Mouse (Mus musculus) c-Kit-negative CD71-positive TER-119-positive erythroid progenitor cells, embryonic 14.5 days (primary cell): ENCODE measurements around the gene Foxn2.

ENCODE experiments used
- DNase-seq: peaks from one replicate; pipeline ENCODE4 v3.0.0-alpha.2; 2013; ENCODE audit warnings: low read depth, low spot score

Foxn2 gene

GRCm38 (mm10) chr17:88492107-88492460, 51.6 kb downstream of the Foxn2 start:
- no peak for DNase-seq

DNA sequence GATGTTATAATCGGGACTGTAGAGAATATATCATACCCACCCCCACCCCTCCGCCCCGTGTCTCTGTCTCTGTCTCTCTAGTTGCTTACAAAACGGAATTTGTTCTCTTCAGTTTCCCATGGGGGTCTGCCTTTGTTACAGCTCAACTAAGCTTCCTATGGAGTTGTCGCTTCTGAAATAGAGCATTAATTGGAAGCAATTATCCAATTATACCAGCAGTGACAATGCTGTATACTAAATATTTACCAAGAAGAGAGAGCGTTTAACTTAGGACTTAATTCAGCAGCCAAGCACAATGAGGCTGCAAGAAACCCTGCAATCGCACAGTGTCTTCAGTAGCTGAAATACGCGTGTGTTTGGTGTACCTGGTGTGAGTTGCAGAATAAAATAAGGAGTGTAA, 53.0 kb downstream of the Foxn2 start:
- DNase-seq: no peak

DNA sequence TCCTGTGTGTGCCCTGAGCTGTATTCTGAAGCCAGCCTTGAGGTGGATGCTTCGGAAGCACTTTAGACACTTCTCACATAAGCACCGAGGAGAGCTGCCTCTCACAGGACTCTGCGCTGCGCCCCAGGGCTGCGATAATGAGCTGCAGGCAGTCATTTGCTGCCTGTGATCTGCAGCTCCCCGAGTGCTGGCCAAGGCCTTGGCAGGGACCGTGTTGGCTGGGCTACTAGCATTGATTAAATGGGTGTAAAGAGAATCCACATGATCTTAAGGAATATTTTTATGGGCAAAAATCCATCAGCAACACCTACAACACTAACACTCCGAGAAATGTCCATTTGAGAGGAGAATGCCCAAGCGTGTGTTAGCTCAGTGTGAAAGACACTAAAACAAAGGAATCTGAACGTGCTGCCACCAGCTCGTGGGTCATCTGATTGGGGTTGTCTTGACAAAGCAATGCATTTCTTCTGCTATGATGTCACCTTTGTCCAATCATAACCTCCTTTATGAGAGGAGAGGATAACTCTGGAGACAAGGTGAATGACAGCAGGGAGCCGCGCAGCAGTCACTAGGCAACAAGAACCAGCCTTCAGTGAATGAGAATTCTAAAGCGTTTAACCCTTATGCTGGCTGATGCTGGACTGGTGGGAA, 53.7 kb downstream of the Foxn2 start:
- DNase-seq: no peak

DNA sequence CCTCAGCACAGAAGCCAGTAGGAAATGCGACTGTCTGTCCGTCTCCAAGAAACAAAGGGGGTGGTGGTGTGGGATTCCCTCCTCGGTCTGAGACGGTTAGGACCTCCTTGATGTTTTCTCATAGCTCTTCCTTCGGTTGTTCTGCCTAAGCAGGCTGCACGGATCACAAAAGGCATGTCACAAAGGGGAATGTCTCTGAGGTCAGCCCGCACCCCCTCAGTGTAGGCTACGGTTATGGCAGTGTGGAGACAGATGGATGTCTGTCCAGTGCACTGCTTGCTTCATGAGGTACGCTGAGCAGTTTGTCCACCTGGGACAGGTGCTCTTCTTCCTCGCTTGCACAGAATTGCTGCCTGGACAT, 54.2 kb downstream of the Foxn2 start:
- DNase-seq: no peak

DNA sequence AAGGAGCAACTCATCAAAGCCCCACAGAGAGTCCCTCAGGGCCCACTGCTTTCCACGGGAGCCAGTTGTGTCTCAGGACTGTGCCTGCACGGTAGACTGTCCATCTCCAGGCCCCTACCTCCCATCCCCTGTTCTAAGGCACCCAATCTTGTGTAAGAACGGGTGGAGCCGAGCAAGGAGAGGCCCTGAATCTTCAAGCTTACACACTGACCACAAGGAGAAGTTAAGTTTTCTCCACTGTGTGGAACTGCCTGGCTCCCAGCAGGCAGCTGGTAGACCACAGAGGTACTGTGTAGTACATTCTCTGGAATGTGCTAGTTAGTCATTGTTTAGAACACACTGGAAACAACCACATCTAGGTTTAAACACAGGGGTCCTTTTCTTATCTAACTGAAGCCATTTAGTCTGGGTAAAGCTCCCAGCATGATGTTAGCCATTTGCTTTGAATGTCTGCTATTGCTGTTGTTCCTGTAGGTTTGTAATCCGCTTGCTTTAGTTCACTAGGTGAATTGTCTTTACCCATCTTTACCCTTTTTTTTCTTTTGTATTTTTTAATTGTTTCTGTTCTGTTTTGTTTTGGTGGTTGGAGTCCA, 57.7 kb downstream of the Foxn2 start:
- no peak for DNase-seq

- no peak for DNase-seq
Measured at GRCm38 (mm10) chr17:88504056-88504455, 63.5 kb downstream of the Foxn2 start.

DNA sequence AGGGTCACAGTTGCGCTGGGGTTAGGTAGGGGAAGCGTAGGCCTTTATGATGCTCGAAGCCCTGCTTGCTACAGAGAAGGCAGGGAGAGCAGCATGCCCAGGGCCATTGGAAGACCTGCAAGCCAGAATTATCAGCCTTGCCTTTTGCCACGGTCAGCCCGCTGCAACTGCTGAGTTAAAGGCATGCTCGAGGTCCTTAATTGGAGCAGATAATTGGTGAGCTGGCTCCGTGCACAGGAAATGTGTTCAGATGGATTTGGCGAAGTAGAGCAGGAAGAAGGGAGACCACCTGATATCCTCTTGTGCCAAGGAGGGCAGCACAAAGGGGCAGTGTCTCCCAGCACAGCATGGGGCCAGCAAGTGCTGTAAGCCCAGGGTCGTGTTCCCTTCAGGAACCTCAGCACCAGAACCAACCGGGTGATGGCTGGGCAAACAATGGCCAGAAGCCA, 64.8 kb downstream of the Foxn2 start:
- no peak for DNase-seq

DNA sequence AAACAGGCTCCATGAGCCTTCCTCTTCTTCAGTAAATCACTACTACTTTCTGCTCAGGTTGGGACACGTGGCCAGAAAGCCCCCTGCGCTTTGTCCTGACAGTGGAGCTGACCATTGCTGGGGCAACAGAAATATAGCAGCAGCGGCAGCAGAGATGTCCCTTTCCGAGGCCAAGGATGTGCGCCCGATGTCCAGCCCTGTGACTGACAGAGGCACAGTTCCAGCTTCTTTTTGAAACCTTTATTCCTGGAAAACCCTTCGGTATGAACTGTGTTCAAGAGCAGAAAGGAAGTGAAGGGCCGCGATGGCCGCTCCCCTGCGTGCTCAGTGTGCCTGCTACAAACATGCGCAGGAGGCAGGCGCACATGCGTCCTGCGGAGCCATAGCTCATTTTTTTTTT, 65.4 kb downstream of the Foxn2 start:
- DNase-seq: no peak

GRCm38 (mm10) chr17:88507376-88507775, 66.9 kb downstream of the Foxn2 start:
- DNase-seq: no peak

GRCm38 (mm10) chr17:88508846-88509508, 68.5 kb downstream of the Foxn2 start:
- DNase-seq: no peak

GRCm38 (mm10) chr17:88509999-88510398, 69.5 kb downstream of the Foxn2 start:
- DNase-seq: no peak

DNA sequence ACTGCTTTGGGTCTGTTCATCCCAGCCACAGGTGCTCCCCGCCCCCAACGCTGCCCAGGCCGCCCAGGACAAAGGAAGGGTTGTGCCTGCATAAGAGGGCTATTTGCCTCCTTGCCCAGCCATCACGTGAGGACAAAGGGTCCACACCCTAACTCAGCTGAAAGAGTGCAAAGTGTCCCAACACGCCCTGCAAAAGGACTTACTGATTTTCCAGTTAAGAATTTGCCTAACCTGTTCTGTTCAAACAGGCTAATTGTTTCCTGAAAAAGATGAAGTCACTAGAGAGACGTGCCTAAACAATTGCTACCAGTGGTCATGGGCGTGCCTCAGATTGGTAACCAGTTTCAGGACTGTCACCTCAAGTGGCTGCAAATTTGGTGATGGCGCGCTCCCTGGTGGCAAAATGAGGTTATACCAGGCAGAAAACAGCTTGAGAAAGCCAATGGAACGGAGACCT, 70.6 kb downstream of the Foxn2 start:
- DNase-seq: peak; percentile 60

GRCm38 (mm10) chr17:88516477-88516876, 76.0 kb downstream of the Foxn2 start:
- DNase-seq: no peak

GRCm38 (mm10) chr17:88527781-88528180, 87.3 kb downstream of the Foxn2 start:
- no peak for DNase-seq

DNA sequence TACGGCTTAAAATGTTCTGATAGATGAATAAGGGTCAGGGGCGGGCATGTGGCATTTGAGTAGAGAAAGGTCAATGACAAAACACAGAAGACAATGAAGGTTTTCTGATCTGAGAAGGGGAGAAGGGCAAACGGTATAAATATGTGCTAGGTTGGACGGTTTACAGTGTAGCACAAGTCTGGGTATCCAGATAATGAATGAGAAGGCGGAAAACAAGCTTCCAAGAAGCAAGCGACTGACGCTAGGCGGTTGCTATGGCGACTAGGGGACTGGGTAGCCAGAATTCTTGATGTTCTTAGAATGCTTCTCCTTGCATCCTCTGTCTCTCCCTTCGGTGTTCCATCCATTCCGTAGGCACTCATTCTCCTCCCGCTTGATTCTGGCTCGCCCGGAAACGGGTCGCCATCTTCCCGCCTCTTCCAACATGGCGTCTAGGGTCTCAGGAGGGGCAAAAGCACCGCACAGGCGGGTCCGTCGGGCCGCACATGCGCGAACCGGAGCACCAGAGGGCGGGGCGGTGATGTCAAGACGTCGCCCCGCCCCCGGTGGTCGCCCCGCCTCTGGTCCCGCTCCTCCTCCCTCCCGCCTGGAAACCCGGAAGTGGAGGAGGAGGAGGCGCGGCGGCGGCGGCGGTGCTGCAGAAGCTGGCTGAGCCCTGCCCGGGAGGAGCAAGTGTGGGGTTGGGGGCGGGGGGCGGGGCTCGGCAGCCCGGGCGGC, 89.2 kb downstream of the Foxn2 start, which contains the start of gene Ppp1r21:
TSS of gene Ppp1r21 (plus strand) at position 600 of the 717 bp plus-strand sequence.
- DNase-seq: peak; percentile 82

GRCm38 (mm10) chr17:88530236-88530619, 89.7 kb downstream of the Foxn2 start:
- peak; percentile 13 for DNase-seq

DNA sequence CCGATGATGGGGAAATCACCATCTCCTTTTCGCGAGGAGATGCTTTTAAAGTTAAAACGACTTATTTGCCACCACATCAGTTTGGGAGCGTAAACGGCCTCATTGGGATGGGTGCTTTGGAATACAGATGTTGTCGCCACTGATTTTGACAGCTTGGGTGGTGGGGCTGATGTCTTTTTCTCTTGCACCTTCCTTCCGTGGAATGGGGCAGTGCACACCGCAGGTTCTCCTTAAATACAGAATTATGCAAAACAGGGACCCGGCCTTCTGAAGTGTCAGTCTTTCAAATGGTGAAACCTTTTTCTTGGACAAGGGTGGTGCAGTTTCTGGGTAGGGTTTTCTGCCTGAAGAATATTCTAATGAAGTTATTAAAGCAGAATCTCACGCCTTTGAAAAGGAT, 90.2 kb downstream of the Foxn2 start:
- DNase-seq: no peak

- DNase-seq: no peak
Measured at GRCm38 (mm10) chr17:88531176-88531575, 90.7 kb downstream of the Foxn2 start.

- no peak for DNase-seq
Measured at GRCm38 (mm10) chr17:88537842-88538430, 97.4 kb downstream of the Foxn2 start.
